Mouse (Mus musculus) spleen, adult 12 weeks (tissue): ENCODE measurements around the gene Rab23.

Source experiments
- DNase-seq: peaks from one replicate; pipeline ENCODE4 v3.0.0; 2022; ENCODE audit warnings: low spot score

Gene Rab23

DNA sequence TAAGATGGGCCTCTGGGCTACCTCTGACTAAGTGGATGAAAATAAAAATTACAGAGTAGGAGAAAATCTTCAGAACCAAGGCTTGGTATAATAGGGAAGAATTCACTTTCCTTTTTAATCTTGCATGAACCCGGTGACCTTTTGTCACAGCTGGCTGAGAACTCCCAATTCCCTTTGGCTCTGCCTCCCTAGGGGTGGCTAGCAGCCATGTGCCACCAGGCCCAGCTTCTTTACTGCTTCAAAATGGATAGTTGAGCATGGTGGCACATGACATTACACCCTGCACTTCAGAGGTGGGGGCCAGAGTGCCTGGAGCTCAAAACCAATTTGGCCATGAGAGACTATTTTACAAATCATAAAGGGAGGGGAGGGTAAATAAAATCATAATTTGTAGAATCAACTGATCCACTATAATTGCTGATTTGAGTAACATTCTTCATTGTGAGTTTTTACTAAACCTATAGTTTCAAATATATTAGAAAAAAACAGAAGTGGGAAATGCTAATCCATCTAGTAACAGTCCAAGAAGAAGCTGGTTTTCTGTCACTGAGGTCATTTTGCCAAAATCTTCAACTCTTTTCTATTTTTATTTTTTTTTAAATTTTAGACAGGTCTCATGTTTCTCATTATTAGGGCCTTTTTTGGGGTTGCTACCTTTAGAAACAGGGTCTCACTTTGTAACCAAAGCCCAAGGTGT is 48.6 kb downstream of the Rab23 start:
- DNase-seq = no peak

GRCm38 (mm10) chr1:33768827-33769226 is 49.1 kb downstream of the Rab23 start:
- DNase-seq = no peak

DNA sequence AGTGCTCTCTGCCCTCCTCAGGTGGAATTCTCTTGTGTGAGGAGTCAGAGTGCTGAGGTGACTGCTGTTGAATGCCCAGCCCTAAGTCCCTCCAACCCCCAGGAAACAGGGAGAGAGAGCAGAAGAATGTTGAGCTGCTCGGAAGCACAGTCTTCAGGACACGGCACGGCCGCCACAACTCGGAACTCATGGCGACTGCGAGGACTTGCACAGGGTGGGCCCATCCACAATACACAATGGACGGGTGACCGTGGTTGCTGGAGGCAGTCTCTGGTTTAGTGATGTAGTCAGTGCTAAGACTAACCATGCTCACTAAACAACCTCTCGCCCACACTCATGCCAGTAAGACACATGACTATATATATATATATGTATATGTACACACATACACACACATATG is 51.9 kb downstream of the Rab23 start:
- no peak for DNase-seq

DNA sequence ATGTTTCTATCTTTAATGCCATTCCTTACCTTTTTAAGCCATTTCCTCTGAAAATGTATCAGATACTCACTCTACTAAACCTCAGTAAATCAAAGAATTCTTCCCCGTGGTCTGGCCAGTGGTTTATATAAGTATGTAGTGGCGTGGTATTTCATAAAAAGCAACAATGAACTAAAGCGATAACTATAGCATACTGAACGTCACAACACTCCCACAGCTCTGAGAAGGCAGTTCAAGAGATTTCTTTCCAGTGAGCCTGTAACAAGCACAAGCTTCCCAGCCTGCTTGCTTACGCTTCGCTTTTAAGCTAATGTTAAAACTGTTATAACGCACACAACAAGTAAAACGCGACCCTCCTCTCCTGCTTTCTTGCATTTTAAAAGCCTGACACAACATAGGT is 52.4 kb downstream of the Rab23 start:
- DNase-seq = no peak

- DNase-seq = no peak
These were observed 56.5 kb downstream of the Rab23 start for GRCm38 (mm10) chr1:33776175-33776611.

- DNase-seq = no peak
These were observed 64.9 kb downstream of the Rab23 start for GRCm38 (mm10) chr1:33784561-33784960.

DNA sequence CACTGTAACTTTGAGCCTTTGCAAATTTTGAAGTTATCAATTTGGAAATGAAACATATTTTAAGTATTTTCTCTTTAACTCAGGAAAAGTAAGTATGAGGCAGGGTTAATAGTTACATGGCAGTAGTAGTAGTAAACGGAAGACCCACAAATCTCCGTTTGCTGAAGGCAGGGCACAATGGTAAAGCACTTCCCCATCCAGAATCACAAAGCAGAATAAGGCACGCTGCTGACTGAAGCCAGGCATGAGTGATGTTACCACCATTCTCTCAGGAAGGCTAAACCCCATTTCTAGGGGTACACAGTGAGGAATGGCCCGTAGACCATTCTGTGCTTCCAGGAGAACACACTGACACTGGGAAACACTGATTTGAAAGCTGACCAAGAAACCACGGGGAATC is 68.4 kb downstream of the Rab23 start:
- DNase-seq = no peak

DNA sequence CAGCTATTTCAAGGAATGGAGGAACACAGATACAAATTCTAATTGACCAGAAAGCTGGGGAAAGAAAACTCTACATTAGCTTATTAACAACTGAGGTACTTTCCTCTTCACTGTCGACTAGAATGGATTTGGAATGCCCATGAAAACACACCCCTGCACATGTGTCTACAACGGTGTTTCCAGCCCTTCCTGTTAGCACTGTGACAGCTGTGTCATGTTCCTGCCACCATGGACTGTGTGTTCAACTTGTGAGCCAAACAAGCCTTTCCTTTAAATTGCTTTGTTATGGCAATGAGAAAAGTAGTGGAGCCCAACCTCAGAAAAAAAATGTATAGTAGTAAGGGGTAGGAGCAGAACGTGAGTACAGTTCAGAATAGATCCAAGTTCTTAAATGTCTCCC is 68.8 kb downstream of the Rab23 start:
- DNase-seq = no peak
